Mouse (Mus musculus) lung, embryonic 16.5 days (tissue): ENCODE results near the gene Col11a2. TPM values are rescaled to one million over a fixed set of nuclear protein-coding genes. Genes with fewer than 3 reads are reported as not detected.

Experiments
- microRNA counts: library from miRNA; unstranded; fragments of <30 nt; microRNA quantifications from one replicate; lab custom pipeline; 2016
- microRNA-seq: library from miRNA; unstranded; fragments of <30 nt; microRNA quantifications from one replicate; pipeline ENCODE4, GENCODE M21; 2016
- polyA plus RNA-seq: library from polyadenylated mRNA; unstranded; fragments of >200 nt; fragmentation: Nextera tagmentation; extraction: Ambion mirVana; gene quantifications from 2 replicates; pipeline ENCODE4 v1.2.1, GENCODE M21; 2015

Gene Col11a2
- polyA plus RNA-seq, 1 experiment from 2014 or later, result 3.7 TPM

MicroRNA genes within 50 kb of the gene (microRNA counts, 519-probe panel; counts per million panel counts)
- microRNA mmu-miR-219 (lab: Ali Mortazavi, UCI), result 1,613 counts per million, percentile 23 among the panel's probes with 10 or more counts

Small RNA genes within 50 kb of the gene (microRNA-seq; reads per million reads assigned to microRNA genes)
- not detected for gene Mir219a-1
- not detected for gene Mir219c

Other genes starting within 250 kb of the Col11a2 start
- 78.8 and 89.6 TPM in 2 replicates for gene Kank3, start 228.9 kb upstream of the Col11a2 start, polyA plus RNA-seq
- 929 and 1,039 TPM in 2 replicates for gene Rps28, start 214.9 kb upstream of the Col11a2 start, polyA plus RNA-seq
- 482 and 489 TPM in 2 replicates for gene Ndufa7, start 214.9 kb upstream of the Col11a2 start, polyA plus RNA-seq
- gene Cd320, start 196.3 kb upstream of the Col11a2 start, polyA plus RNA-seq, result 63.4 and 67.1 TPM in 2 replicates
- gene Gm7029, start 165.6 kb upstream of the Col11a2 start, polyA plus RNA-seq, result not detected in 2 replicates
- gene Kifc1, start 148.8 kb upstream of the Col11a2 start, polyA plus RNA-seq, result 8.8 and 9.6 TPM in 2 replicates
- 0.26 TPM in 1 of 2 replicates, not detected in the other for gene Platr17, start 134.3 kb upstream of the Col11a2 start, polyA plus RNA-seq
- gene Daxx, start 130.0 kb upstream of the Col11a2 start, polyA plus RNA-seq, result 44.1 and 50.6 TPM in 2 replicates
- 57.7 and 70.8 TPM in 2 replicates for gene Tapbp, start 123.5 kb upstream of the Col11a2 start, polyA plus RNA-seq
- gene Zbtb22, start 123.5 kb upstream of the Col11a2 start, polyA plus RNA-seq, result 17.8 and 18.7 TPM in 2 replicates
- gene Rgl2, start 109.9 kb upstream of the Col11a2 start, polyA plus RNA-seq, result 49.5 and 51.7 TPM in 2 replicates
- 143 and 151 TPM in 2 replicates for gene Pfdn6, start 99.1 kb upstream of the Col11a2 start, polyA plus RNA-seq
- 20.2 and 20.6 TPM in 2 replicates for gene Wdr46, start 98.8 kb upstream of the Col11a2 start, polyA plus RNA-seq
- 5.5 and 5.6 TPM in 2 replicates for gene B3galt4, start 87.9 kb upstream of the Col11a2 start, polyA plus RNA-seq
- 49.4 and 50.5 TPM in 2 replicates for gene Vps52, start 83.6 kb upstream of the Col11a2 start, polyA plus RNA-seq
- gene Rps18, start 83.4 kb upstream of the Col11a2 start, polyA plus RNA-seq, result 1,739 and 1,825 TPM in 2 replicates
- gene H2-K1, start 39.1 kb upstream of the Col11a2 start, polyA plus RNA-seq, result 55.5 and 83.8 TPM in 2 replicates
- 15.0 and 15.2 TPM in 2 replicates for gene Ring1, start 14.8 kb upstream of the Col11a2 start, polyA plus RNA-seq
- 40.9 and 41.6 TPM in 2 replicates for gene H2-Ke6, start 11.4 kb upstream of the Col11a2 start, polyA plus RNA-seq
- gene Slc39a7, start 7.8 kb upstream of the Col11a2 start, polyA plus RNA-seq, result 188 and 191 TPM in 2 replicates
- gene Rxrb, start 7.6 kb upstream of the Col11a2 start, polyA plus RNA-seq, result 49.6 and 49.9 TPM in 2 replicates
- gene H2-Oa, start 52.9 kb downstream of the Col11a2 start, polyA plus RNA-seq, result 0.23 and 1.0 TPM in 2 replicates
- 11.8 and 12.7 TPM in 2 replicates for gene H2-DMa, start 80.1 kb downstream of the Col11a2 start, polyA plus RNA-seq
- gene Brd2, start 83.2 kb downstream of the Col11a2 start, polyA plus RNA-seq, result 97.8 and 100 TPM in 2 replicates
- 1.6 and 2.1 TPM in 2 replicates for gene H2-DMb2, start 103.9 kb downstream of the Col11a2 start, polyA plus RNA-seq
- gene H2-DMb1, start 113.6 kb downstream of the Col11a2 start, polyA plus RNA-seq, result 3.7 and 6.2 TPM in 2 replicates
- 7.2 and 9.7 TPM in 2 replicates for gene Tap1, start 148.1 kb downstream of the Col11a2 start, polyA plus RNA-seq
- gene Psmb9, start 148.3 kb downstream of the Col11a2 start, polyA plus RNA-seq, result 8.8 and 12.8 TPM in 2 replicates
- gene Psmb8, start 158.3 kb downstream of the Col11a2 start, polyA plus RNA-seq, result 21.4 and 37.2 TPM in 2 replicates
- gene Tap2, start 164.1 kb downstream of the Col11a2 start, polyA plus RNA-seq, result 12.2 and 18.1 TPM in 2 replicates
- gene H2-Ob, start 199.5 kb downstream of the Col11a2 start, polyA plus RNA-seq, result 0.35 and 0.53 TPM in 2 replicates
- gene H2-Ab1, start 218.3 kb downstream of the Col11a2 start, polyA plus RNA-seq, result 15.1 and 36.2 TPM in 2 replicates
- gene H2-Aa, start 248.4 kb downstream of the Col11a2 start, polyA plus RNA-seq, result 9.0 and 18.1 TPM in 2 replicates